Mouse (Mus musculus): ENCODE results near the gene Gm28038. TPM values are rescaled to one million over a fixed set of nuclear protein-coding genes. Genes with fewer than 3 reads are reported as not detected.

Gm28038 gene
- polyA plus RNA-seq, 1 experiment from 2014 or later = not detected

DNA sequence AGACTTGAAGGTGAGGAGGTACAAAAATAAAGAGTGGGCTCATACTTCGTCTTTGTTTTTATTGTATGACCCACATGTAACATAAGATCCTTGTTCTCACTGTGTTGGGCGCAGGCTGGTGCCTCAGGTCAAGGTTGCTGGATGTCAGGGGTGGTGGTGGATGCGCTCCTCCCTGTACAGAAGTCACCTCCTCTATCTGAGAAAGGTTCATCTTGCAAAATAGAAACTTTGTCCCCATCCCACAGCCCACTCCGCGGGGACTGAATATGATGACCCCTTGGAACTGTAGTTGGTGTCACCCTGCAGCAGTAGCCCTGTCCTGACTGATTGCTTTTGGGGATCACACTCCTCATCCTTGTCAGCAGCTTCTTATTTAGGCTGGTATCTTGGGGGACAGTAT, 33.8 kb upstream of the Gm28038 start:
- Histone ChIP-seq H3K4me2 (no peak overlapping the region), H3K36me3 (peaks cover 62% of the 10 kb centered on the region), H3K27ac (no peak overlapping the region), H3K4me1 (peaks cover 41% of the 10 kb centered on the region), H3K9me3 (no peaks in the 10 kb centered on the region), H3K9ac (no peak overlapping the region), H3K27me3 (no peaks in the 10 kb centered on the region), H3K4me3 (no peak overlapping the region)
- 92% methylated on average over 5 of the region's 5 CpGs for WGBS
- ATAC-seq (ENCODE audit: insufficient number of reproducible peaks, low FRiP score, low TSS enrichment, low read depth) = no peak

DNA sequence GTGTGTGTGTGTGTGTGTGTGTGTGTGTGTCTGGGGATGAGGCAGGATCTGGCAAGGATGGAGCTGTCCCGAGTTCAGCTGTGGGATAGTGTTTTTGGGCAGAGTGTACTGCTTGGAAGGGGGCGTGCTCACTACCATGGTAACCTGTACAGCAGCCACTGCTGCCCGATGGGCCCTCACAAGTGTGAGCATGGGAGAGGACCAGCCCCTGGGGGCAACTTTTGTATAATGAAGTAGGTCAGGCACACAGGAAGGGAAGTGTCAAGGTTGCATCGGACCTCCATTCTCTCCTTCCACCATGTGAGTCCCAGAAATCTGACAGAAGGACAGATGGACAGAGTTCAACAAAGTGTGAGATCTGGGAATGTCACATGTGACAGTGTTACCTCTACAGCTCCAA, 33.2 kb upstream of the Gm28038 start:
- H3K36me3 ChIP-seq = peaks cover 57% of the 10 kb centered on the region
- peaks cover 41% of the 10 kb centered on the region for H3K4me1 ChIP-seq
- no peak for ATAC-seq (ENCODE audit: insufficient number of reproducible peaks, low FRiP score, low TSS enrichment, low read depth)
- 78% methylated on average over 4 of the region's 4 CpGs for WGBS
- H3K9me3 ChIP-seq = no peaks in the 10 kb centered on the region
- H3K4me2 ChIP-seq = no peak overlapping the region
- no peak overlapping the region for H3K4me3 ChIP-seq
- H3K9ac ChIP-seq = no peak overlapping the region
- H3K27ac ChIP-seq = no peak overlapping the region
- H3K27me3 ChIP-seq = no peaks in the 10 kb centered on the region

DNA sequence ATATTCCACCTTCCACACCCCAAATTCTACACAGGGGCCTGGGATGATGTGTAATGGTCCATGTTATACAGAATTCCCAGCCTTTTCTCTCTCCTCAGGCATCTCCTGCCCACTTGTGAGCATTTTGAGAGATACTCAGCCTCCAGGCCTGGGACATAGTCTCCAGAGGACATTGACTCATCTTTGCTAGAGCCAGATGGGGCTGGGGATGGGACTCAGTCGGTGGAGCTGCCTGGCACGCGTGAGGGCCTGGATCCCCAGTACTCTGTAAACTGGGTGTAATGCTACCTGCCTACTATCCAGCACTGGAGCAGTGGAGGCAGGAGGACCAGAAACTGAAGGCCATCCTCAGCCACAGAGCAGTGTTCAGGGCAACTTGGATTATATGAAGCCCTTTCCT, 31.7 kb upstream of the Gm28038 start:
- Histone ChIP-seq H3K36me3 (peaks cover 43% of the 10 kb centered on the region), H3K27me3 (no peaks in the 10 kb centered on the region), H3K27ac (no peak overlapping the region), H3K4me1 (peaks cover 31% of the 10 kb centered on the region), H3K9ac (no peak overlapping the region), H3K4me2 (no peak overlapping the region), H3K4me3 (no peak overlapping the region), H3K9me3 (no peaks in the 10 kb centered on the region)
- 99% methylated on average over 3 of the region's 3 CpGs for WGBS
- no peak for ATAC-seq (ENCODE audit: insufficient number of reproducible peaks, low FRiP score, low TSS enrichment, low read depth)

DNA sequence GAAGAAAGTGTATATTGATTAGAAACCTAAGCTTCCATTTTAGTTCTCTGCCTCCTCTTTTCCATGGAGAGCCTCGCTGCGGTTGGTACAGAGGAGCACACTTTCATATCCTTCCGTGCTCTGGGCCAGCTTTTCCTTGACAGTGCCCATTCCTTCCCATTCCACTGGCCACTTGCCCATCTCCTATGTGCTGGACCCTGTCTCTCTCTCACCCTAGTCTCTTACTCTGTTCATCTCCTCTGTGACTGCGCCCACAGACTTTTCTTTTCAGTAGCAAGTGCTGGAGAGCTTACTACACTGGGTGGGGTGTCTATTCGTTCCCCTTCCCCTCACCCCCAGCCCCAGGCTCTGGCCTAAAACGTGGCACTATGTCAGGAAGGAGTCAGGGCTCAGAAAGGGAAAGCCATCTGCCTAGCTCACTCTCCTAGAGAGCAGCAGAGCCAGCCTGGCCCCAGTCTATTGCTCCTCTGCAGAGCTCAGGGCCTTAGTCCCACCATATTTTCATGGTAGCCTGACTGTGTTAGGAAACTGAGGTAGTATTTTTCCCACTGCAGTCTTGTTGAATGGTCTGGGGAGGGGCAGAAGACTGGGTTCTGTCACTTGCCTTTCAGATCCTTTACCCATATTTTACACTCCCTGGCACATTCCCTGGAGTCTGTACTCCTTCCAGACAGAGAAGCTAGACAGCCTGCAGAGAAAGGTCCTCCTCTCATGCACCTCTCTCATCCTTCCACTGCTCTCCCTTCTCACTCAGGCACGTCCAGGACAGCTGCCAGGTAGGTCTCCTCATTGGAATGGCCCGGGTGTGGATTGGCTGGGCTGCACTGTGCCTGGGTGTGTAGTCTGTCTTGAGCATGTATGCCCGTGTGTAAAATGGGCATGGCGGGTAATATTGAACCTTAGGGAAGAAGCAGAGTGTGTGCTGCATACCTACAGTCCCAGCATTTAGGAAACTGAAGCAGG, 30.4 kb upstream of the Gm28038 start:
- no peaks in the 10 kb centered on the region for H3K27me3 ChIP-seq
- H3K27ac ChIP-seq = 0 out of 2 replicates have a peak overlapping the region, but pooled peaks have one; percentile 24
- H3K36me3 ChIP-seq = peaks cover 42% of the 10 kb centered on the region
- no peak overlapping the region for H3K4me3 ChIP-seq
- H3K4me1 ChIP-seq = peaks cover 21% of the 10 kb centered on the region
- ATAC-seq (ENCODE audit: insufficient number of reproducible peaks, low FRiP score, low TSS enrichment, low read depth) = no peak
- no peaks in the 10 kb centered on the region for H3K9me3 ChIP-seq
- H3K9ac ChIP-seq = no peak overlapping the region
- no peak overlapping the region for H3K4me2 ChIP-seq
- 86% methylated on average over 10 of the region's 10 CpGs for WGBS

DNA sequence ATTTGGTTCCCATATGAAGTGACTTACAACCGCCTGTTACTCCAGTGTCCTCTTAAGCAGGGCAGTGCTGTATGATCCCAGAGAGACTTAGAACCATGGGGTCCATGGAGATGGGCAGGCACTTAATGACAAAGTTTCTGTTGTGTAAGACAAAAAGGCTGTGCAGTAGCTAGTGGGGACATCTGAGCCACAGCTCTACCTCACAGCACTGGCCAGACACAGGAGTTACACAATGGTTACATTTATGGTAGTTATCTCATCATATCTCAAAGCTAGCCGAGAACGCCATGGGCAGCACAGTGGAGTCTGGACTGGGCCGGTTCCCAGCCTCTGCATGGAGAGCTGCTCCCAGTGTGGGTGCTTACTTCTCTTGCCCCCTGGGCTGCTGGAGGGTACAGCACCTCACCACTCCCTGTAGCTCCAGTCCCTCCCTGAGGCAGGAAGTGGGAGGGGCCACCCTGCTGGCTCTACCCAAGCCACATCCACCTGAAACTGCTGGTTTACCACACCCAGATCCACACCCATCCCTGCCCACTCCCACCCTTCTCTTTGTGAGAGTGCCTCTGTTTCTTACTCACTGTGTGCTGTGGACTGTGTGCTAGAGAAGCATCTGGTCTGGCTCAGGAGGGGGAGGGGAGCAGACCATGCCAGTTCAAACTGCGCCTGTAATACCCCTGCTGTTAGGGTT, 29.3 kb upstream of the Gm28038 start:
- Histone ChIP-seq H3K4me2 (no peak overlapping the region), H3K27ac (peak overlapping the region; percentile 38), H3K9ac (no peak overlapping the region), H3K4me3 (no peak overlapping the region), H3K36me3 (peaks cover 45% of the 10 kb centered on the region), H3K9me3 (no peaks in the 10 kb centered on the region), H3K27me3 (no peaks in the 10 kb centered on the region), H3K4me1 (peaks cover 16% of the 10 kb centered on the region)
- 0 out of 2 replicates have a peak, but pooled peaks have one; percentile 30 for ATAC-seq (ENCODE audit: insufficient number of reproducible peaks, low FRiP score, low TSS enrichment, low read depth)
- WGBS = 70% methylated on average over 5 of the region's 5 CpGs

DNA sequence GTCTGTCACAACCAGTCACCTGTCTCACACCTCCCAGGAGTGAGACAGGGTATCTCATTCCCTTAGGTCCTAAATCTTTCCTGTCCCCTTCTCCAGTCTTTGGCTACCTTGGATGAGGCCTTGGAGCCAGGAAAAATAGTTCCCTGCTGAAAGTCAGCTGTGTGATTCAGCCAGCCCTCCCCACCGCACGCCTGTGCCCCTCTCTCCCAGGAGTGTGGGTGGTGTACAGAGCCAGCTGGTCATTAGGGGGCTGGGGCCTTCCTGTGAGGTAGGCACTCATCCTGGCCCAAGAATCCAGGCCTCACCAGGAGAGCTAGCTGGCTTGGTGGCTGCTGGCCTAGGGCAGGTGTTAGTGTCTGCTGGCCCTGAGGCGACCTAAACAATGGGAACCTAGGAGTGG, 28.3 kb upstream of the Gm28038 start:
- peaks cover 53% of the 10 kb centered on the region for H3K36me3 ChIP-seq
- no peaks in the 10 kb centered on the region for H3K9me3 ChIP-seq
- 70% methylated on average over 3 of the region's 3 CpGs for WGBS
- no peak for ATAC-seq (ENCODE audit: insufficient number of reproducible peaks, low FRiP score, low TSS enrichment, low read depth)
- H3K27me3 ChIP-seq = no peaks in the 10 kb centered on the region
- peaks cover 16% of the 10 kb centered on the region for H3K4me1 ChIP-seq
- H3K9ac ChIP-seq = no peak overlapping the region
- H3K4me2 ChIP-seq = no peak overlapping the region
- no peak overlapping the region for H3K27ac ChIP-seq
- no peak overlapping the region for H3K4me3 ChIP-seq

DNA sequence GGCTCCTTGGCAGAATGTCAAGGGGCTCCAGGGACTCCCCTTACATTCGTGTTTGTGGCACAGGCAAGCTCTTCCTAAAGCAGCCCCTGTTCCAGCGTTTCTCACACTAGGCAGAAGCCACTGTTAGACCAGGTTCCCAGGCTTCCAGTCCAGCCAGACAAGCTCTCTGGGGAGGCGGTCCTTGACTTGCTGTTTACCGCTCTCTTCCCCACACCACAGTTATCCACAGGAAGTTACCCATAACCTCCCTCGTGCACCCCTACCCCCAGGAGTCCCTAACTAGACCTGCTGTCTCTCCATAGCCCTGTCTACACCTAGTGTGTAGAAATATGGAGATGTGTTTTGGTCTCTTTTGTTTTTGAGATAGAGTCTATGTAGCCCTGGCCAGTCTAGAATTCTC, 27.0 kb upstream of the Gm28038 start:
- no peak overlapping the region for H3K27ac ChIP-seq
- no peak overlapping the region for H3K4me3 ChIP-seq
- no peak overlapping the region for H3K4me2 ChIP-seq
- H3K9me3 ChIP-seq = no peaks in the 10 kb centered on the region
- WGBS = 76% methylated on average over 5 of the region's 5 CpGs
- no peak overlapping the region for H3K9ac ChIP-seq
- no peak for ATAC-seq (ENCODE audit: insufficient number of reproducible peaks, low FRiP score, low TSS enrichment, low read depth)
- peaks cover 56% of the 10 kb centered on the region for H3K36me3 ChIP-seq
- H3K27me3 ChIP-seq = no peaks in the 10 kb centered on the region
- H3K4me1 ChIP-seq = peaks cover 22% of the 10 kb centered on the region

DNA sequence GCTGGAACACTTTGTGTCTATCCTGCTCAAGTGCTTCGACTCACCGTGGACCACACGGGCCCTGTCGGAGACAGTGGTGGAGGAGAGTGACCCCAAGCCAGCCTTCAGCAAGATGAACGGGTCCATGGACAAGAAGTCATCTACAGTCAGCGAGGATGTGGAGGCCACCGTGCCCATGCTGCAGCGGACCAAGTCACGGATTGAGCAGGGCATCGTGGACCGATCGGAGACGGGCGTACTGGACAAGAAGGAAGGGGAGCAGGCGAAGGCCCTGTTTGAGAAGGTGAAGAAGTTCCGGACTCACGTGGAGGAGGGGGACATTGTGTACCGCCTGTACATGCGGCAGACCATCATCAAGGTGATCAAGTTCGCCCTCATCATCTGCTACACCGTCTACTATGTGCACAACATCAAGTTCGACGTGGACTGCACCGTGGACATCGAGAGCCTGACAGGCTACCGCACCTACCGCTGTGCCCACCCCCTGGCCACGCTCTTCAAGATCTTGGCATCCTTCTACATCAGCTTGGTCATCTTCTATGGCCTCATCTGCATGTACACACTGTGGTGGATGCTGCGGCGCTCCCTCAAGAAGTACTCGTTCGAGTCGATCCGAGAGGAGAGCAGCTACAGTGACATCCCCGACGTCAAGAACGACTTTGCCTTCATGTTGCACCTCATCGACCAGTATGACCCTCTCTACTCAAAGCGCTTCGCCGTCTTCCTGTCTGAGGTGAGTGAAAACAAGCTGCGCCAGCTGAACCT, 25.0 kb upstream of the Gm28038 start:
- Histone ChIP-seq H3K36me3 (peaks cover 59% of the 10 kb centered on the region), H3K4me2 (no peak overlapping the region), H3K4me1 (peaks cover 26% of the 10 kb centered on the region), H3K9ac (no peak overlapping the region), H3K27ac (no peak overlapping the region), H3K9me3 (no peaks in the 10 kb centered on the region), H3K4me3 (no peak overlapping the region), H3K27me3 (no peaks in the 10 kb centered on the region)
- WGBS = 97% methylated on average over 42 of the region's 42 CpGs
- ATAC-seq (ENCODE audit: insufficient number of reproducible peaks, low FRiP score, low TSS enrichment, low read depth) = no peak

DNA sequence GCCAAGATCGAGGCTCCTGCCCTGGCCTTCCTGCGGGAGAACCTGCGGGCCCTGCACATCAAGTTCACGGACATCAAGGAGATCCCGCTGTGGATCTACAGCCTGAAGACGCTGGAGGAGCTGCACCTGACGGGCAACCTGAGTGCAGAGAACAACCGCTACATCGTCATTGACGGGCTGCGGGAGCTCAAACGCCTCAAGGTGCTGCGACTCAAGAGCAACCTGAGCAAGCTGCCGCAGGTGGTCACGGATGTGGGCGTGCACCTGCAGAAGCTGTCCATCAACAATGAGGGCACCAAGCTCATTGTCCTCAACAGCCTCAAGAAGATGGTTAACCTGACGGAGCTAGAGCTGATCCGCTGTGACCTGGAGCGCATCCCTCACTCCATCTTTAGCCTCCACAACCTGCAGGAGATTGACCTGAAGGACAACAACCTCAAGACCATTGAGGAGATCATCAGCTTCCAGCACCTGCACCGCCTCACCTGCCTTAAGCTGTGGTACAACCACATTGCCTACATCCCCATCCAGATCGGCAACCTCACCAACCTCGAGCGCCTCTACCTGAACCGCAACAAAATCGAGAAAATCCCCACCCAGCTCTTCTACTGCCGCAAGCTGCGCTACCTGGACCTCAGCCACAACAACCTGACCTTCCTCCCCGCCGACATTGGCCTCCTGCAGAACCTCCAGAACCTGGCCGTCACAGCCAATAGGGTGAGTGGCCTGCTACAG, 24.1 kb upstream of the Gm28038 start:
- Histone ChIP-seq H3K4me3 (no peak overlapping the region), H3K4me2 (no peak overlapping the region), H3K4me1 (peaks cover 20% of the 10 kb centered on the region), H3K27me3 (no peaks in the 10 kb centered on the region), H3K36me3 (peaks cover 66% of the 10 kb centered on the region), H3K27ac (no peak overlapping the region), H3K9ac (no peak overlapping the region), H3K9me3 (no peaks in the 10 kb centered on the region)
- WGBS = 95% methylated on average over 30 of the region's 30 CpGs
- ATAC-seq (ENCODE audit: insufficient number of reproducible peaks, low FRiP score, low TSS enrichment, low read depth) = no peak

DNA sequence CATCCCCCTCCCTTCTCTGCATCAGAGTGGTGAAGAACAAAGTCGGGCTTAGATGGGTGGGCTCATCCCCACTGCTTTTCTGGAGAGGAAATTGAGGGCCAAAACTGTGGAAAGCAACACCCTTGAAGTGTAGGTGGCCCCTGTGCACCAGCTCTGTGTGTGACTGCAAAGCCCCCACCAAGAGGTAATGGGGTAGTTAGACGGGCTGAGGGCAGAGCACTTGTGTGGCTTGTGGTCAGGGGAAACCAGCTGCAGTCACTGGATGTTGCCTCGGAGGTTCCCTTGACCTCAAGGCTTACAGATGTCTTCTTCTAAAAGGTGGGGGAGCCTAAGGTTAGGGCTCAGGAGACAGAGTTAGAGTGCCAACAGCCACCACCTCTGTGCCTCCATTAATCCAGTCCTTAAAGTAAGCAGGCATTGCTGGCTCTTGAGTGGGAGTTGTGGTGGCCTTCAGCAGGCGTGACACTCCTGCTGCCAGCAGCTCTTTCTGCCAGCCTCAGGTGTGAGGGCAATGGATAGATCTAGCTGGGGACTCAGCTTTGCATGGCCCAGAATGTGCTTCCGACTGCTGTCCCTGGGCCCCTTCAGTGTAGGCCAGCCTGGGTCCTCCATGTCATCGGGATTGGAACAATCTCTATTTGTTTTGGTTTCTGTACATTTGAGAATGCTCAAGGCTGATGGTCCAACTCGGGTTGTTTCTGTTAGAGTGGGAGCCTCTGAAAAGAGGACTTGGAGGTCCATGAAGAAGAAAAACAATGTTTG, 23.0 kb upstream of the Gm28038 start:
- peak overlapping the region; percentile 57; the same call in 1 of the 2 replicates for H3K27ac ChIP-seq
- no peak overlapping the region for H3K4me3 ChIP-seq
- no peak for ATAC-seq (ENCODE audit: insufficient number of reproducible peaks, low FRiP score, low TSS enrichment, low read depth)
- H3K4me2 ChIP-seq = no peak overlapping the region
- no peak overlapping the region for H3K9ac ChIP-seq
- no peaks in the 10 kb centered on the region for H3K9me3 ChIP-seq
- 85% methylated on average over 7 of the region's 7 CpGs for WGBS
- peaks cover 75% of the 10 kb centered on the region for H3K36me3 ChIP-seq
- peaks cover 13% of the 10 kb centered on the region for H3K4me1 ChIP-seq
- H3K27me3 ChIP-seq = no peaks in the 10 kb centered on the region

DNA sequence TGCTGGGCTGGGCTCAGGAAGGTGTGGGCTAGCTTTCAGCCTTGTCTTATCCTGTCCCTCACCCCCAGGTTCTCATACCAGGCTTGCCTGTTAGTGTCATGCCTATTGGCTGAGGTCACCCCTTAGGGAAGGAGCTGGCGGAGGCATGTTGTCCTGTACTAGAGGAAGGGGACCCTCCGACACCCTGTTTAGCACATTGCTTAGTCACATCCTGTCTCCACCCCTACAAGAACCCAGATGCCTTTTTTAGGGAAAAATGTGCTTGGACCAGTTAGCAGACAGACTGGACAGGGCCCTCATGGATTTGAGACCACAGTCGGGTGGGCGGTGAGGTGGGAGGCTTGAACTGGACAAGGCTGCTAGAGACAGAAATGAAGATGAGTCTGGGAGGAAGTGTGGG, 22.2 kb upstream of the Gm28038 start:
- no peak overlapping the region for H3K4me2 ChIP-seq
- WGBS = 63% methylated on average over 4 of the region's 4 CpGs
- H3K36me3 ChIP-seq = peaks cover 82% of the 10 kb centered on the region
- peak overlapping the region; percentile 57; the same call in 1 of the 2 replicates for H3K27ac ChIP-seq
- H3K4me3 ChIP-seq = no peak overlapping the region
- no peak for ATAC-seq (ENCODE audit: insufficient number of reproducible peaks, low FRiP score, low TSS enrichment, low read depth)
- H3K27me3 ChIP-seq = no peaks in the 10 kb centered on the region
- peaks cover 20% of the 10 kb centered on the region for H3K4me1 ChIP-seq
- H3K9ac ChIP-seq = no peak overlapping the region
- H3K9me3 ChIP-seq = no peaks in the 10 kb centered on the region

Measured in limb, embryonic 15.5 days (tissue).